Mouse (Mus musculus): Measurements from ENCODE around the gene Ubp1. TPM values are rescaled to one million over a fixed set of nuclear protein-coding genes. Genes with fewer than 3 reads are reported as not detected.
A peak's percentile ranks its signal among the peaks of the same experiment; 100 is the strongest.

The Ubp1 gene
- polyA plus RNA-seq, 1 experiment from 2014 or later, result 26.8 TPM

DNA sequence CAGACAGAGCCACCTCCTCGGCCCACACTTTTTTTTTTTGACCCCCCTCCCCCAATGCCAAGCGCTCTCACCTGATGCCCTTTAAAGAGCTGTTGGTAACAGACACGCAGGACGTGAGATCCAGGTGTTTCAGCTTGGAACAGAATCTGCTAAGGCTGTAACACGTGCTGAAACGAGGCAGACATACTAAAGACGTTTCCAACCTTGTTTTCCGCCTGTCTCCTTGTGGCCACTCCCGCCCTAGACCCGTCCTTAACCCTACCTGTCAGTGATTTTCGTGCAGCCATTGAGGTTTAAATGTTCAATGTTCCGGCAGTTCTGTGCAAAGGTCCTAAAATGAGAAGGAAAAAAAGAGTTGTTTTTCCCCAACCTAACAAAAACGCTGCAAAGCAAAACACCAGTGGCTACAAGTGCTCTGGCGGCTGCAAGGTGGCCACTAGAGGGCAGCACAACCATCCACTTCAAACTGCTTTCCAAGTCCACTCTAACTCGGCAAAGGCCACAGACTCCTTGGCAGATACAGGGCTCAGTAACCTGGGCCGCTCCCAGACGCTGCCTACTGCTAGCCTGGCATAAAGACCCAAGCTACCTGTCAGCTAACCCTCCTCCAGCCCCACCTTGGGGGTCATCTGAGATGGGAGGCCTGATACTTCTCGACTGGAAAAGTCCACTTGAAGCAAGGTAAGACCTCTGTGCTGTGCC, 60.0 kb downstream of the Ubp1 start:
- Histone ChIP-seq H3K4me1 (replicated peaks; ENCODE audit: control insufficient read depth, insufficient read depth, low read length) (no peaks in the 10 kb centered on the region), H3K9me3 (ENCODE audit: control insufficient read depth, low read length) (no peaks in the 10 kb centered on the region), H3K4me3 (ENCODE audit: low read length) (0 out of 2 replicates have a peak overlapping the region, but pooled peaks have one; percentile 8), H3K36me3 (ENCODE audit: control insufficient read depth, insufficient read depth, low read length) (no peaks in the 10 kb centered on the region), H3K27ac (ENCODE audit: low read length) (no peak overlapping the region), H3K27me3 (ENCODE audit: control insufficient read depth, insufficient read depth, low read depth, low read length) (no peaks in the 10 kb centered on the region), H3K9ac (ENCODE audit: low read length) (no peak overlapping the region; the same call in 1 of the 2 replicates), H3K4me2 (ENCODE audit: low read depth, low read length) (peak overlapping the region; percentile 41)
- peak; percentile 90 for ATAC-seq (ENCODE audit: low read depth)
- 23% methylated on average over 18 of the region's 18 CpGs for WGBS

DNA sequence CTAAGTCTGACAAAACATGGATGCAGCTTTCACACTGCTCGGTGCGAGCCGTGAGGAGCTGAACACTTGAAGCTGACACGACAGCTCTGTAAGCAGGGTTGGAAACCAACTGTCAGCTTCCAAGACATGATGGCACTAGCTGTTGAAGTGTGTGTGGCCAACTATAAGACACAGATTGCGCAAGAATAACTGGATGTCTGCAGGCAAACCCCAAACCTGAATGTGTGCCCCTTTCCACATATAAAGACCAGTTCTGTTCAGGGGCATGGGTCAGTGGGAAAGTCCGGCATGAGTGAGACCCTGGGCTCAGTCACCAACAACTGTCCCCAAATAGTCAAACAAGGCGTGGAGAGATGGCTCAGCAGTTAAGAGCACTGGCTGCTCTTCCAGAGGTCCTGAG, 62.1 kb downstream of the Ubp1 start:
- Histone ChIP-seq H3K9ac (ENCODE audit: low read length) (no peak overlapping the region), H3K4me3 (ENCODE audit: low read length) (no peak overlapping the region), H3K36me3 (ENCODE audit: control insufficient read depth, insufficient read depth, low read length) (no peaks in the 10 kb centered on the region), H3K4me1 (replicated peaks; ENCODE audit: control insufficient read depth, insufficient read depth, low read length) (no peaks in the 10 kb centered on the region), H3K4me2 (ENCODE audit: low read depth, low read length) (no peak overlapping the region), H3K27ac (ENCODE audit: low read length) (no peak overlapping the region), H3K27me3 (ENCODE audit: control insufficient read depth, insufficient read depth, low read depth, low read length) (no peaks in the 10 kb centered on the region), H3K9me3 (ENCODE audit: control insufficient read depth, low read length) (no peaks in the 10 kb centered on the region)
- ATAC-seq (ENCODE audit: low read depth), result no peak
- WGBS, result 88% methylated on average over 7 of the region's 7 CpGs

DNA sequence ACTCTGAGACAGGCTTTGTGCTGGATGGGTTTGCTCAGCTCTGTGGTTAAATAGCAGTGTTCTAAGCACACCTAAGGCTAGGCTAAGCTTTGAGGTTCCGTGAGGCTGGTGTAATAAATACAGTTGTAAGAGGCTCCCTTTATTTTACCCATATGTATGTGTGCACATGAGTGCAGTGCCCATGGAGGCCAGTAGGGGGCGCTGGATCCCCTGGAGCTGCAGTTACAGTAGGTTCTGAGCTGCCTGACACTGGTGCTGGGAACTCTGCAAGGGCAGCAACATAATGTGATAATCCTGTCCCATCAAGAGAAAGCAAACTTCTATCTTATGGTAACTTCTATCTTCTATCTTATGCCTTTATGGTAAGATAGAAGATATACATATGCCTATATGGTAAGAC, 67.6 kb downstream of the Ubp1 start:
- ATAC-seq (ENCODE audit: low read depth), result no peak
- Histone ChIP-seq H3K9me3 (ENCODE audit: control insufficient read depth, low read length) (peaks cover 4% of the 10 kb centered on the region), H3K27me3 (ENCODE audit: control insufficient read depth, insufficient read depth, low read depth, low read length) (no peaks in the 10 kb centered on the region), H3K27ac (ENCODE audit: low read length) (no peak overlapping the region), H3K4me1 (replicated peaks; ENCODE audit: control insufficient read depth, insufficient read depth, low read length) (no peaks in the 10 kb centered on the region), H3K4me2 (ENCODE audit: low read depth, low read length) (no peak overlapping the region), H3K9ac (ENCODE audit: low read length) (no peak overlapping the region), H3K4me3 (ENCODE audit: low read length) (no peak overlapping the region), H3K36me3 (ENCODE audit: control insufficient read depth, insufficient read depth, low read length) (no peaks in the 10 kb centered on the region)
- WGBS, result 55% methylated on average over 2 of the region's 2 CpGs

DNA sequence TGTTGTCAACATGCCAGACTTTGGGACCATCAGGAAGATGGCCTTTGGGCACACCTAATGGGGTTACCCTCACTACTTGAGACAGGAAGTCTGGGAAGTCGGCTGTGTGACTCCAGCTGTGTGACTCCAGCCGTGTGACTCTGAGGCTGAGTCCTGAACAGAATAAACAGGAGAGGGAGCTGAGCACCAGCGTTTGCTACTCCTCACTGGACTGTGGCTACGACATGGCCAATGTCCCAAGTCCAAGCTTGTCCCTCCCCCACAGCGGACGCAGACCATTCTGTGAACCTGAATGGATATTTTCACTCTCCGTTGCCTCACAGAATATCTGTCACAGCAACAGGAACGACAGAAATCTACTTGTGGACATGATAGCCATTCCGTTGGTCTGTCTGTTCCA, 76.1 kb downstream of the Ubp1 start:
- Histone ChIP-seq H3K9ac (ENCODE audit: low read length) (no peak overlapping the region), H3K27me3 (ENCODE audit: control insufficient read depth, insufficient read depth, low read depth, low read length) (no peaks in the 10 kb centered on the region), H3K4me2 (ENCODE audit: low read depth, low read length) (no peak overlapping the region), H3K9me3 (ENCODE audit: control insufficient read depth, low read length) (peaks cover 2% of the 10 kb centered on the region; the same call in 1 of the 2 replicates), H3K27ac (ENCODE audit: low read length) (no peak overlapping the region), H3K36me3 (ENCODE audit: control insufficient read depth, insufficient read depth, low read length) (no peaks in the 10 kb centered on the region), H3K4me3 (ENCODE audit: low read length) (no peak overlapping the region), H3K4me1 (replicated peaks; ENCODE audit: control insufficient read depth, insufficient read depth, low read length) (no peaks in the 10 kb centered on the region)
- no peak for ATAC-seq (ENCODE audit: low read depth)
- WGBS, result 60% methylated on average over 9 of the region's 9 CpGs

DNA sequence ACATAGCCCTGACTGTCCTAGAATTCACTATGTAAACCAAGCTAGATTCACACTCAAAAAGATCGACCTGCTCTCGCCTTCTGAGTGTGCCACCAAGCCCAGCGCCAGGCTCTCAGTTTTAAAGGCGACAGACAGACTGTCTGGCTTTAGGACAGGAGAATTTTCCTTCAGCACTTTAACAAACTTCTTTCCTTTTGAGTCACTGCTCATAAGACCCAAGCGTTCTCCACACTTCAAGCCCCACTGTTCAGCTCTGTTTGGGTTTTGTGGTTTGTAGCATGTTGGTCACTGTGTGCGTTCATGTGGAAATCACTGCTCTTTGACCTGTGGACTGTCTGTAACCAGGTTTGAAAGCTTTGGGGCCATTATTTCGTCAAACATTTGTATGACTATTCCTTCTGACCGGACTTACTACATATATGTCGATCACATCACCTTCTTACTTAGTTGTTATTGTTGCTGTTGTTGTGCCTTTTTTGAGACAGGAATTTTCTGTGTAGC, 77.2 kb downstream of the Ubp1 start:
- no peak overlapping the region for H3K4me3 ChIP-seq (ENCODE audit: low read length)
- no peak overlapping the region for H3K9ac ChIP-seq (ENCODE audit: low read length)
- H3K4me1 ChIP-seq (replicated peaks; ENCODE audit: control insufficient read depth, insufficient read depth, low read length), result no peaks in the 10 kb centered on the region
- no peak for ATAC-seq (ENCODE audit: low read depth)
- WGBS, result 89% methylated on average over 9 of the region's 9 CpGs
- no peak overlapping the region for H3K4me2 ChIP-seq (ENCODE audit: low read depth, low read length)
- no peak overlapping the region for H3K27ac ChIP-seq (ENCODE audit: low read length)
- H3K36me3 ChIP-seq (ENCODE audit: control insufficient read depth, insufficient read depth, low read length), result no peaks in the 10 kb centered on the region
- H3K27me3 ChIP-seq (ENCODE audit: control insufficient read depth, insufficient read depth, low read depth, low read length), result no peaks in the 10 kb centered on the region
- H3K9me3 ChIP-seq (ENCODE audit: control insufficient read depth, low read length), result no peaks in the 10 kb centered on the region

DNA sequence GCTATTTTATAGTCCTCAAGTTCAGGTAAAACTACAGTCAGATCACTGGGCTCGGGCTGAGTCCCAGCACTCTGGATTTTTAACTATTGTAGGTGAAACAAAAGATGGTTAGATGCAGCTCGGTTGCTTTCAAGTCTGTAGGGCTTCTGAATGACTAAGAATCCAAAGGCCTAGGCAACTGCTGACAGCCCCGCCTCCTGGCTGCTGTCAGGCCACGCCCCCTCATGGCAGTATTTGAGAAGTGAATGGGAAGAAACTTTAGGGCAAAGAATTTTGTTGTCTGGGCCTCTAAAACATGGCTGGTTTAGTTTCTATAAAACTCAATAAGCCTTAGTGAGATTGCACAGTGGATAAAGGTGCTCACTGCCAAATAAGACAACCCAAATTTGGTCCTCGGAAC, 78.8 kb downstream of the Ubp1 start:
- no peak overlapping the region for H3K4me2 ChIP-seq (ENCODE audit: low read depth, low read length)
- no peaks in the 10 kb centered on the region for H3K36me3 ChIP-seq (ENCODE audit: control insufficient read depth, insufficient read depth, low read length)
- 51% methylated on average over 5 of the region's 5 CpGs for WGBS
- no peaks in the 10 kb centered on the region for H3K27me3 ChIP-seq (ENCODE audit: control insufficient read depth, insufficient read depth, low read depth, low read length)
- H3K4me3 ChIP-seq (ENCODE audit: low read length), result no peak overlapping the region
- no peak for ATAC-seq (ENCODE audit: low read depth)
- H3K9ac ChIP-seq (ENCODE audit: low read length), result no peak overlapping the region
- no peaks in the 10 kb centered on the region for H3K9me3 ChIP-seq (ENCODE audit: control insufficient read depth, low read length)
- no peaks in the 10 kb centered on the region for H3K4me1 ChIP-seq (replicated peaks; ENCODE audit: control insufficient read depth, insufficient read depth, low read length)
- H3K27ac ChIP-seq (ENCODE audit: low read length), result no peak overlapping the region

DNA sequence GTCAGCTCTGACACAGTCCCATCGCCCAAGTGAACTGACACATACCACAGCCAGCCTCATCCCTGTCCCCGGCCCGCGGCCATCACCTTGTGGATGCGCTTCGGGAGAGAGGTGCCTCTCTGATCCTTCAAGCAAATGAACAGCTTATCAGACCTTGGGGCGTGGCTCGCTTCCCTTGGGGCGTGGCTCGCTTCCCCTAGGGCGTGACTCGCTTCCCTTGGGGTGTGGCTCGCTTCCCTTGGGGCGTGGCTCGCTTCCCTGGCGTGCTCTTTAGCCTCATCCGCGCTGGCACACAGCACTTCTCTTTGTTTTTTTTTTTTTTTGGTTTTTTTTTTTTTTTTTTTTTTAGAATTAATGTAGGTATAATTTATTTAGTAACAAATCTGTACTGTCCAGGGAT, 80.5 kb downstream of the Ubp1 start:
- Histone ChIP-seq H3K4me2 (ENCODE audit: low read depth, low read length) (no peak overlapping the region), H3K27me3 (ENCODE audit: control insufficient read depth, insufficient read depth, low read depth, low read length) (no peaks in the 10 kb centered on the region), H3K9me3 (ENCODE audit: control insufficient read depth, low read length) (no peaks in the 10 kb centered on the region), H3K4me1 (replicated peaks; ENCODE audit: control insufficient read depth, insufficient read depth, low read length) (no peaks in the 10 kb centered on the region), H3K4me3 (ENCODE audit: low read length) (no peak overlapping the region), H3K27ac (ENCODE audit: low read length) (no peak overlapping the region), H3K9ac (ENCODE audit: low read length) (no peak overlapping the region), H3K36me3 (ENCODE audit: control insufficient read depth, insufficient read depth, low read length) (no peaks in the 10 kb centered on the region)
- no peak for ATAC-seq (ENCODE audit: low read depth)
- WGBS, result 64% methylated on average over 18 of the region's 18 CpGs

DNA sequence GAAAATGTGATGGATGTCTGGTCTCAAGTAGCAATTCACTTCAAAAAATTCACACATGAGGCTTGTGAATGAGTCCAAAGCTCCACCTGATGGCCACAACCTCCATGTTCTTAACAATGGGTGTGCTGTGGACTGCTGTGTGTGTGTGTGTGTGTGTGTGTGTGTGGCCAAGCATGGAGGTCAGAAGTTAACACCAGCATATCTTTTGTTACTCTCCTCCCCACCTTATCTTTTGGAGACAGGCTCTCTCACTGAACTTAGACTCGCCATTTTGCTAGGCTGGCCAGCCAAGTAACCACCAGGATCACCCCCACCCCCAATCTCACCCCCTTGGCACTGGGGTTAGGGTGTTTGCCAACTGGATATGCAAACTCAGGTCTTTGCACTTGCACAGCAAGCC, 83.3 kb downstream of the Ubp1 start:
- H3K4me3 ChIP-seq (ENCODE audit: low read length), result no peak overlapping the region
- H3K9me3 ChIP-seq (ENCODE audit: control insufficient read depth, low read length), result peaks cover 4% of the 10 kb centered on the region; the same call in 1 of the 2 replicates
- H3K36me3 ChIP-seq (ENCODE audit: control insufficient read depth, insufficient read depth, low read length), result no peaks in the 10 kb centered on the region
- no peak for ATAC-seq (ENCODE audit: low read depth)
- H3K27me3 ChIP-seq (ENCODE audit: control insufficient read depth, insufficient read depth, low read depth, low read length), result no peaks in the 10 kb centered on the region
- no peak overlapping the region for H3K4me2 ChIP-seq (ENCODE audit: low read depth, low read length)
- WGBS, result 84% methylated on average over 1 of the region's 1 CpGs
- H3K4me1 ChIP-seq (replicated peaks; ENCODE audit: control insufficient read depth, insufficient read depth, low read length), result no peaks in the 10 kb centered on the region
- H3K27ac ChIP-seq (ENCODE audit: low read length), result no peak overlapping the region
- H3K9ac ChIP-seq (ENCODE audit: low read length), result no peak overlapping the region

DNA sequence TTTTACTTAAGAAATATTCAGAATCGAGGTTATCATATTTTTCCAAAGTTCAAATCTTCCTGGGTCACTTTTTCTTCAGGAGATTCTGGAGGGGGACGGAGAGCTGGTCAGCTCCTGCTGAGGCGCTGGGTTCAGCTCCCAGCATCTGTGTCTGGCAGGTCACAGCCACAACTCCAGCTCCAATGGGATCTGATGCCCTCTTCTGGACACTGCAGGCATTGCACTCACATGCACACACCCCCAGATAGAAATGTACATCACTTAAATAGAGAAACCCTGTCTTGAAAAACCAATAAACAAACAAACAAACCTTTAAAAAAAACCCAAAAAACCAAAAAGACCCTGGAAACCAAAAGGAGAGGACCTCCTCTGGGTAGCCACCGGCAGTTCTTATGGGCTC, 85.0 kb downstream of the Ubp1 start:
- Histone ChIP-seq H3K9me3 (ENCODE audit: control insufficient read depth, low read length) (peaks cover 4% of the 10 kb centered on the region; the same call in 1 of the 2 replicates), H3K4me2 (ENCODE audit: low read depth, low read length) (no peak overlapping the region), H3K4me1 (replicated peaks; ENCODE audit: control insufficient read depth, insufficient read depth, low read length) (no peaks in the 10 kb centered on the region), H3K36me3 (ENCODE audit: control insufficient read depth, insufficient read depth, low read length) (no peaks in the 10 kb centered on the region), H3K27me3 (ENCODE audit: control insufficient read depth, insufficient read depth, low read depth, low read length) (no peaks in the 10 kb centered on the region), H3K9ac (ENCODE audit: low read length) (no peak overlapping the region), H3K27ac (ENCODE audit: low read length) (no peak overlapping the region), H3K4me3 (ENCODE audit: low read length) (no peak overlapping the region)
- no peak for ATAC-seq (ENCODE audit: low read depth)
- WGBS, result 77% methylated on average over 4 of the region's 4 CpGs

All from lung, embryonic 16.5 days (tissue).